Mouse (Mus musculus) ES-E14 (cell line): ENCODE data around the gene Tmem221.

ENCODE experiments used
- CHD2 ChIP-seq: IDR thresholded peaks from 2 replicates; pipeline ENCODE4 v1.6.1; 2014; ENCODE audit warnings: mild to moderate bottlenecking, low read depth, low read length, inconsistent platforms
- MAFK ChIP-seq: IDR thresholded peaks from 2 replicates; pipeline ENCODE4 v1.6.1; 2014; ENCODE audit warnings: mild to moderate bottlenecking, low read depth, low read length, inconsistent platforms; ENCODE audit not compliant: insufficient read depth
- ZC3H11A ChIP-seq: IDR thresholded peaks from 2 replicates; pipeline ENCODE4 v1.6.1; 2012; ENCODE audit warnings: low read depth, mild to moderate bottlenecking, inconsistent platforms, low read length, borderline replicate concordance
- ZNF384 ChIP-seq: IDR thresholded peaks from 2 replicates; pipeline ENCODE4 v1.6.1; 2012; ENCODE audit warnings: low read depth, low read length, inconsistent platforms

- no peak for TF ChIP-seq CHD2
- TF ChIP-seq MAFK = no peak
- TF ChIP-seq ZC3H11A = no peak
- no peak for TF ChIP-seq ZNF384
These were observed 15.8 kb upstream of the Tmem221 start for GRCm38 (mm10) chr8:71574426-71574825.
